Mouse (Mus musculus): Measurements from ENCODE around the gene Tmem117.

Tmem117 gene

GRCm38 (mm10) chr15:94648430-94648829, 19.4 kb downstream of the Tmem117 start:
- DNase-seq (ENCODE audit: low read depth, low spot score) = no peak

- no peak for DNase-seq (ENCODE audit: low read depth, low spot score)
These were observed 20.2 kb downstream of the Tmem117 start for GRCm38 (mm10) chr15:94649071-94649765.

- no peak for DNase-seq (ENCODE audit: low read depth, low spot score)
These were observed 20.7 kb downstream of the Tmem117 start for GRCm38 (mm10) chr15:94649766-94650120.

- DNase-seq (ENCODE audit: low read depth, low spot score) = no peak
These were observed 22.3 kb downstream of the Tmem117 start for GRCm38 (mm10) chr15:94651350-94651749.

- DNase-seq (ENCODE audit: low read depth, low spot score) = no peak
These were observed 23.2 kb downstream of the Tmem117 start for GRCm38 (mm10) chr15:94651969-94652842.

- no peak for DNase-seq (ENCODE audit: low read depth, low spot score)
These were observed 23.8 kb downstream of the Tmem117 start for GRCm38 (mm10) chr15:94652843-94653206.

GRCm38 (mm10) chr15:94655811-94656323, 26.8 kb downstream of the Tmem117 start:
- DNase-seq (ENCODE audit: low read depth, low spot score) = no peak

GRCm38 (mm10) chr15:94657882-94658281, 28.9 kb downstream of the Tmem117 start:
- DNase-seq (ENCODE audit: low read depth, low spot score) = no peak

GRCm38 (mm10) chr15:94658392-94659111, 29.5 kb downstream of the Tmem117 start:
- DNase-seq (ENCODE audit: low read depth, low spot score) = no peak

GRCm38 (mm10) chr15:94659112-94659437, 30.0 kb downstream of the Tmem117 start:
- no peak for DNase-seq (ENCODE audit: low read depth, low spot score)

GRCm38 (mm10) chr15:94660913-94661312, 31.9 kb downstream of the Tmem117 start:
- DNase-seq (ENCODE audit: low read depth, low spot score) = no peak

GRCm38 (mm10) chr15:94661398-94661797, 32.4 kb downstream of the Tmem117 start:
- DNase-seq (ENCODE audit: low read depth, low spot score) = peak; percentile 52

- no peak for DNase-seq (ENCODE audit: low read depth, low spot score)
These were observed 35.6 kb downstream of the Tmem117 start for GRCm38 (mm10) chr15:94664612-94665011.

- DNase-seq (ENCODE audit: low read depth, low spot score) = no peak
These were observed 52.1 kb downstream of the Tmem117 start for GRCm38 (mm10) chr15:94681135-94681534.

- no peak for DNase-seq (ENCODE audit: low read depth, low spot score)
These were observed 55.2 kb downstream of the Tmem117 start for GRCm38 (mm10) chr15:94684269-94684668.

GRCm38 (mm10) chr15:94687176-94687575, 58.1 kb downstream of the Tmem117 start:
- no peak for DNase-seq (ENCODE audit: low read depth, low spot score)

- no peak for DNase-seq (ENCODE audit: low read depth, low spot score)
These were observed 58.6 kb downstream of the Tmem117 start for GRCm38 (mm10) chr15:94687629-94688028.

- DNase-seq (ENCODE audit: low read depth, low spot score) = no peak
These were observed 60.3 kb downstream of the Tmem117 start for GRCm38 (mm10) chr15:94689195-94689883.

- no peak for DNase-seq (ENCODE audit: low read depth, low spot score)
These were observed 60.8 kb downstream of the Tmem117 start for GRCm38 (mm10) chr15:94689884-94690231.

- DNase-seq (ENCODE audit: low read depth, low spot score) = peak; percentile 66
These were observed 93.7 kb downstream of the Tmem117 start for GRCm38 (mm10) chr15:94722759-94723158.

- DNase-seq (ENCODE audit: low read depth, low spot score) = no peak
These were observed 103.1 kb downstream of the Tmem117 start for GRCm38 (mm10) chr15:94732104-94732503.

- peak; percentile 70 for DNase-seq (ENCODE audit: low read depth, low spot score)
These were observed 140.2 kb downstream of the Tmem117 start for GRCm38 (mm10) chr15:94769227-94769626.
